Mouse (Mus musculus) midbrain, embryonic 14.5 days (tissue): ENCODE results near the gene Setd4. TPM values are rescaled to one million over a fixed set of nuclear protein-coding genes. Genes with fewer than 3 reads are reported as not detected.

Experiments
- ATAC-seq: fragments of 200-750 bp; cut with Nextera tagmentation; 2 replicates; pipeline ENCODE4 v1.8.0; 2017; ENCODE audit warnings: moderate number of reproducible peaks, moderate library complexity; ENCODE audit not compliant: low FRiP score, low TSS enrichment
- DNase-seq: peaks from one replicate; pipeline ENCODE4 v3.0.0-alpha.2; 2015
- H3K27ac ChIP-seq: fragments of 300-500 bp; sonication (generic); replicated peaks from 2 replicates; pipeline ENCODE4 v1.5.1; 2014; ENCODE audit warnings: mild to moderate bottlenecking, low read depth, low read length, moderate library complexity
- H3K27me3 ChIP-seq: fragments of 300-500 bp; sonication (generic); 2 replicates; pipeline ENCODE4 v1.6.1; 2014; ENCODE audit warnings: low read length, control low read depth, mixed read lengths; ENCODE audit not compliant: control insufficient read depth, insufficient read depth
- H3K36me3 ChIP-seq: fragments of 300-500 bp; sonication (generic); 2 replicates; pipeline ENCODE4 v1.6.1; 2014; ENCODE audit warnings: low read length, control low read depth; ENCODE audit not compliant: control insufficient read depth, insufficient read depth
- H3K4me1 ChIP-seq: fragments of 300-500 bp; sonication (generic); 2 replicates; pipeline ENCODE4 v1.6.1; 2014; ENCODE audit warnings: mild to moderate bottlenecking, antibody characterized with exemption, low read length, control low read depth; ENCODE audit not compliant: control insufficient read depth, insufficient read depth
- H3K4me2 ChIP-seq: fragments of 300-500 bp; sonication (generic); 2 replicates; pipeline ENCODE4 v1.6.1; 2014; ENCODE audit warnings: mild to moderate bottlenecking, low read length, moderate library complexity
- H3K4me3 ChIP-seq: fragments of 300-500 bp; sonication (generic); replicated peaks from 2 replicates; pipeline ENCODE4 v1.5.1; 2014; ENCODE audit warnings: low read depth, low read length
- H3K9ac ChIP-seq: fragments of 300-500 bp; sonication (generic); replicated peaks from 2 replicates; pipeline ENCODE4 v1.6.1; 2014; ENCODE audit warnings: mild to moderate bottlenecking, low read length, moderate library complexity
- H3K9me3 ChIP-seq: fragments of 300-500 bp; sonication (generic); 2 replicates; pipeline ENCODE4 v1.6.1; 2016; ENCODE audit warnings: low read length, control low read depth, mixed read lengths; ENCODE audit not compliant: control insufficient read depth
- WGBS: fragments of 180-500 bp; shearing (Covaris S2); extraction: QIAGEN DNeasy Blood & Tissue Kit; methylation state at CpG from one replicate; pipeline ENCODE4 v1.1.7; 2014; 5-methylcytosine and 5-hydroxymethylcytosine counted together
- polyA plus RNA-seq: library from polyadenylated mRNA; unstranded; fragments of >200 nt; fragmentation: Nextera tagmentation; extraction: Ambion mirVana; gene quantifications from 2 replicates; pipeline ENCODE4 v1.2.1, GENCODE M21; 2014

Gene Setd4
- polyA plus RNA-seq, 1 experiment from 2014 or later: 19.0 TPM

- no peaks in the 10 kb centered on the region for H3K27me3 ChIP-seq
- H3K4me2 ChIP-seq: no peak overlapping the region
- H3K36me3 ChIP-seq: no peaks in the 10 kb centered on the region
- DNase-seq (no peak), ATAC-seq (no peak)
- no peak overlapping the region for H3K4me3 ChIP-seq
- WGBS: 93% methylated on average over 6 of the region's 6 CpGs
- H3K9me3 ChIP-seq: no peaks in the 10 kb centered on the region
- no peak overlapping the region for H3K9ac ChIP-seq
- no peaks in the 10 kb centered on the region for H3K4me1 ChIP-seq
- no peak overlapping the region for H3K27ac ChIP-seq
These were observed 31.5 kb downstream of the Setd4 start for GRCm38 (mm10) chr16:93572383-93572782.

- peak; percentile 11 for DNase-seq
- H3K27me3 ChIP-seq: no peaks in the 10 kb centered on the region
- WGBS: 11% methylated on average over 12 of the region's 12 CpGs
These were observed 45.4 kb downstream of the Setd4 start for GRCm38 (mm10) chr16:93558499-93558898.

GRCm38 (mm10) chr16:93557646-93558045, 46.2 kb downstream of the Setd4 start:
- no peak for ATAC-seq

More at GRCm38 (mm10) chr16:93558499-93558898, 45.4 kb downstream of the Setd4 start:
- Histone ChIP-seq H3K9ac (no peak overlapping the region), H3K27ac (no peak overlapping the region), H3K4me2 (no peak overlapping the region), H3K9me3 (no peaks in the 10 kb centered on the region), H3K36me3 (no peaks in the 10 kb centered on the region), H3K4me3 (no peak overlapping the region), H3K4me1 (no peaks in the 10 kb centered on the region)
- no peak for ATAC-seq

GRCm38 (mm10) chr16:93552686-93553513, 51.0 kb downstream of the Setd4 start:
- H3K4me1 ChIP-seq: no peaks in the 10 kb centered on the region
- 90% methylated on average over 12 of the region's 12 CpGs for WGBS
- H3K36me3 ChIP-seq: no peaks in the 10 kb centered on the region
- H3K27ac ChIP-seq: no peak overlapping the region
- no peak overlapping the region for H3K4me3 ChIP-seq
- DNase-seq (no peak), ATAC-seq (no peak)
- no peaks in the 10 kb centered on the region for H3K27me3 ChIP-seq
- H3K9ac ChIP-seq: no peak overlapping the region
- no peak overlapping the region for H3K4me2 ChIP-seq
- H3K9me3 ChIP-seq: no peaks in the 10 kb centered on the region

More at GRCm38 (mm10) chr16:93557646-93558045, 46.2 kb downstream of the Setd4 start:
- H3K9me3 ChIP-seq: no peaks in the 10 kb centered on the region
- H3K9ac ChIP-seq: no peak overlapping the region
- no peak overlapping the region for H3K4me3 ChIP-seq
- H3K4me2 ChIP-seq: no peak overlapping the region
- no peaks in the 10 kb centered on the region for H3K27me3 ChIP-seq
- no peak for DNase-seq
- H3K27ac ChIP-seq: no peak overlapping the region
- 82% methylated on average over 8 of the region's 8 CpGs for WGBS
- H3K4me1 ChIP-seq: no peaks in the 10 kb centered on the region
- H3K36me3 ChIP-seq: no peaks in the 10 kb centered on the region

GRCm38 (mm10) chr16:93549287-93549686, 54.6 kb downstream of the Setd4 start:
- ATAC-seq: no peak
- Histone ChIP-seq H3K27ac (no peak overlapping the region), H3K9me3 (no peaks in the 10 kb centered on the region), H3K4me2 (no peak overlapping the region), H3K4me3 (no peak overlapping the region), H3K4me1 (no peaks in the 10 kb centered on the region), H3K9ac (no peak overlapping the region), H3K27me3 (no peaks in the 10 kb centered on the region), H3K36me3 (no peaks in the 10 kb centered on the region)
- DNase-seq: no peak
- 59% methylated on average over 10 of the region's 10 CpGs for WGBS

- WGBS: 80% methylated on average over 2 of the region's 2 CpGs
- no peak overlapping the region for H3K27ac ChIP-seq
- no peaks in the 10 kb centered on the region for H3K36me3 ChIP-seq
- H3K27me3 ChIP-seq: no peaks in the 10 kb centered on the region
- no peak overlapping the region for H3K4me2 ChIP-seq
- DNase-seq: no peak
- no peak overlapping the region for H3K9ac ChIP-seq
- ATAC-seq: no peak
- H3K4me3 ChIP-seq: no peak overlapping the region
- H3K4me1 ChIP-seq: no peaks in the 10 kb centered on the region
- no peaks in the 10 kb centered on the region for H3K9me3 ChIP-seq
These were observed 55.8 kb downstream of the Setd4 start for GRCm38 (mm10) chr16:93548045-93548444.

GRCm38 (mm10) chr16:93547122-93547521, 56.7 kb downstream of the Setd4 start:
- H3K27me3 ChIP-seq: no peaks in the 10 kb centered on the region
- no peak overlapping the region for H3K9ac ChIP-seq
- no peak overlapping the region for H3K4me3 ChIP-seq
- H3K9me3 ChIP-seq: no peaks in the 10 kb centered on the region
- ATAC-seq (no peak), DNase-seq (no peak)
- no peak overlapping the region for H3K4me2 ChIP-seq
- WGBS: 68% methylated on average over 3 of the region's 3 CpGs
- no peaks in the 10 kb centered on the region for H3K4me1 ChIP-seq
- no peak overlapping the region for H3K27ac ChIP-seq
- no peaks in the 10 kb centered on the region for H3K36me3 ChIP-seq

- H3K36me3 ChIP-seq: no peaks in the 10 kb centered on the region
- no peak overlapping the region for H3K27ac ChIP-seq
- no peak overlapping the region for H3K4me3 ChIP-seq
- no peak overlapping the region for H3K9ac ChIP-seq
- no peak overlapping the region for H3K4me2 ChIP-seq
- no peaks in the 10 kb centered on the region for H3K9me3 ChIP-seq
- no peaks in the 10 kb centered on the region for H3K4me1 ChIP-seq
- H3K27me3 ChIP-seq: no peaks in the 10 kb centered on the region
- no peak for DNase-seq
- no peak for ATAC-seq
- WGBS: 87% methylated on average over 12 of the region's 12 CpGs
These were observed 57.4 kb downstream of the Setd4 start for GRCm38 (mm10) chr16:93546354-93546965.

- Histone ChIP-seq H3K9me3 (no peaks in the 10 kb centered on the region), H3K27me3 (no peaks in the 10 kb centered on the region), H3K36me3 (no peaks in the 10 kb centered on the region), H3K9ac (no peak overlapping the region), H3K27ac (no peak overlapping the region), H3K4me3 (no peak overlapping the region), H3K4me1 (no peaks in the 10 kb centered on the region), H3K4me2 (no peak overlapping the region)
- ATAC-seq (no peak), DNase-seq (no peak)
- 84% methylated on average over 4 of the region's 4 CpGs for WGBS
These were observed 58.9 kb downstream of the Setd4 start for GRCm38 (mm10) chr16:93544931-93545330.
